Mouse (Mus musculus) adipocyte (in vitro differentiated cells): ENCODE measurements around the gene Gm15737.
A peak's percentile ranks its signal among the peaks of the same experiment; 100 is the strongest.

Experiments
- DNase-seq: peaks from one replicate; pipeline ENCODE4 v3.0.0-alpha.2; 2016; ENCODE audit warnings: low spot score

Gene Gm15737

GRCm38 (mm10) chr6:92869089-92869581 is at the start of gene Gm15737:
Gene Gm15737, plus strand, starts transcription at chr6:92869357.
- DNase-seq, result peak; percentile 87

- DNase-seq, result no peak
Measured at GRCm38 (mm10) chr6:92821606-92822005, 47.6 kb upstream of the Gm15737 start.

DNA sequence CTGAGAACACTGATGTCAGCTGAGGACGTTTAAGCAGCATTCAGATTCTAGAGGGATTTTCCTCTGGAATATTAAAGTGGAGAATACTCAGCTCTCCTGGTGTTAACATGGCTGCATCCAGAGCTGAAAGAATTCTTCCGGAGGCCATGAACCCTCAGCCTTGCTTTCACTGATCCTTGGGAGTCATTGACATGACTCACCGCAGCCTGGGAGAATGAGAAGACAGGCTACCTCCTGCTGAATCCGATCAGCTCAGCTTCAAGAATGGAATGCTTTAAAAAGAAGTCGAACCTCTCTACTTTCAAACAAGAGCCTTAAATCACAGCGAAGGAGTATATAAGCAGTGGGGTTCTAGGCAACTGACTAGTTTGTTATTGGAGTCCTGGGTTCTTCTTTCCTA is 47.2 kb upstream of the Gm15737 start:
- no peak for DNase-seq

- DNase-seq, result no peak
Measured at GRCm38 (mm10) chr6:92823991-92824390, 45.2 kb upstream of the Gm15737 start.

GRCm38 (mm10) chr6:92826561-92826960 is 42.6 kb upstream of the Gm15737 start:
- no peak for DNase-seq

DNA sequence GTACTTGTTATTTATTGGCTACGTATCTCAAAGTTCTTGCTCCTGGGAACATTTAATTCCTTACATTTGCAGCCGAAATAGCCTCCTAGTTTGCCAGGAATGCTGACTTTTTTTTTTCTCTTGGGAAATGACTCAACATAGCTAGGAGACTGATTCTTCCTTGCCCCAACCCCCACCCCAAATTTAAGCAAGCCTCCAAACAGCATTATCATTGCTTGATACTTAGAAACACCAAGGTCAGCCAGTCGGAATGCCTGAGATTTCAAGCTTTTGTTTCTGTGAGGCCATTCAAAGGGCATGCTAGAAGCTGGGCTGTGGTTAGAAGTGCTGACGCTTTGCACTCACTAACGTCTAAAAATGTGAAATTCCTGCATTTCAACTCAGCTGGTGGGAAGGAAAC is 41.8 kb upstream of the Gm15737 start:
- peak; percentile 52 for DNase-seq

DNA sequence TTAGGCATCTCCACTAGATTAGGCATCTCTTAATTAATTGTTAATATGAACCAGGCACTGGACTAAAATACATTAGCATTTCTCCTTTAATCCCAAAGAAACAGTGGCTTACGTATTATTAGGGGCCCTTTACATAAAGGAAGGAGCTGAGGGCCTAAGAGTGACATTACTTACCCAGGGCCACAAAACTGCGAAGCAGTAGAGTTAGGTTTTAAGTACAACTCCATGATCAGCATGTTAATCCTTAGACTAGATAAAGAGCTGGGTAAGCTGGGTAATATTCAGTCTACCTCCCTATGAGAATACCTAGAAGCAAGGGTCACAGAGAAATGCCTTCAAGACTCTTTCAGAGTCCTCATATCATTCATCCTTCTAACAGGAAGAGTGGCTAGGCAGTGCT is 40.0 kb upstream of the Gm15737 start:
- no peak for DNase-seq

- no peak for DNase-seq
Measured at GRCm38 (mm10) chr6:92831106-92831505, 38.1 kb upstream of the Gm15737 start.

- no peak for DNase-seq
Measured at GRCm38 (mm10) chr6:92842000-92842399, 27.2 kb upstream of the Gm15737 start.

DNA sequence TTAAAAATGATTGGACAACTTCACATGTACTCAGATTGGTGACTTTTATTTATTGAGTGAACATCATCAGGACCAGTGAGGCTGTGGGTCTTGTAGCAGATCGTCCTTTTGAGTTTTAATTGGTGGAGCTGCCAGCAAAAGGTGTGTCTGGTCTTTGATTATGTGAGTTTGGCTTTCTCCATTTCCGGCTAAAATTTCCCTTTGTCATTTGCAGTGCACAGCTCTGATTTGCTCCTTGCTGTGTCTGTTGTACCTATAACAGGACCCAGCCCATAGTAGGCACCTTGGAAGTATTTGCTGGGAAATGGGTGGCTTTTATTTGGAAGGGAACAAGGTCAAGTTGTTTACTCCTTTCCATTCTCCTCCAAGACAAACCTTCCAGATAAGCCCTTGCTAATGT is 25.7 kb upstream of the Gm15737 start:
- no peak for DNase-seq

DNA sequence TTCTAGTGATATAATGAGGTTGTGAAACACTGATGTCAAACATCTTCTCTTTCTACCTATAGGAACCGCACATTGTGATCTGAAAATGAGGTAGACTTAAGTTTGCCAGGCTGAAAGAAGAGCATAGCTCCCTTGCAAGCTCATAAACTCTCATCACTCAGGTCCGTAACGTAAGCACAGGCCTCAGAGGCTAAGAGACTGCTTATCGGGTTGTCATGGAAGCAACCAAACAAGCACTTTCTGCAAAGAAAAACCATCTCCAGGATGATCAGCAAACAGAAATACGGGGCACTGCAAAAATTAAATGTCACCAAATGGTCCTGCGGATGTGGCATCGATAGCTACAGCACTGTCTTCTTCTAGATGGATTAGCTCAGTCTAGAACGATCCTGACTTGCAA is 23.3 kb upstream of the Gm15737 start:
- DNase-seq, result no peak

GRCm38 (mm10) chr6:92846614-92847013 is 22.5 kb upstream of the Gm15737 start:
- no peak for DNase-seq

DNA sequence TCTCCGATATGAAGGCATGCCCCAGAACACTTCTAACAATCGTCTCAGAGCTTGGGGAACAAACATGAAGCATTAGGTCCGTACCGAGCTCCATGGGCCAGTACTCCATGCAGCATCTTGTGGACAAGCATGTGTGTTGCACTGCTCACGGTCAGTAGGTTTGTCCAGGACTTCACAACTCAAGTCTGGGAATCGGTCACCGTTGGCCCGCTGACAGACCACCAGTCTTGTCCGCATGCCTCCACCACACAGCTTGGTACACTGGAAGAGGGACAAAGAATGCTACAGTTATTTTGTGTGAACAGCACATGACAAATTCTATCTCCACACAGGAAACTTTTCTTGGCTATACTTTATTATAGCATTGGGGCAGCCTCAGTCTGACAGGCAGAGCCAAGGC is 19.9 kb upstream of the Gm15737 start:
- no peak for DNase-seq

GRCm38 (mm10) chr6:92850250-92850649 is 18.9 kb upstream of the Gm15737 start:
- peak; percentile 88 for DNase-seq

GRCm38 (mm10) chr6:92854873-92855272 is 14.3 kb upstream of the Gm15737 start:
- no peak for DNase-seq

DNA sequence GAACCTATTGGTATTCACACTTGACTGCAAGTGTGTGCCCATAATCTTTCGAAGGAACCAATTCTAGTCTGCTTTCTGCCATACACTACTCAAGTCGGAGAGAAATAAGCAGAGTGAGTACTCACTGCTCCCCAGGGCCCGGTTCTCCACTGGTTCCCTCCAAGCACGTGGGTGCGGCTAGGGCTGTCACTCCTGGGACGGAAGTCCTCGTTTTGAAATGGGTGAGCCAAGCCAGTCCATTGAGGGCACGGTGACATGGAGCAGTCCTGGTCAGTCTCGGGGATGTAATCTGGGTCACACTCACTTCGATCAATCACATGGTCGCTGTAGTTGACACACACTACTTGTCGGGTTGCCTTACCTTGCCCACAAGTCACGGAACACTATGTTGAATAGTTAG is 11.4 kb upstream of the Gm15737 start:
- DNase-seq, result no peak

DNA sequence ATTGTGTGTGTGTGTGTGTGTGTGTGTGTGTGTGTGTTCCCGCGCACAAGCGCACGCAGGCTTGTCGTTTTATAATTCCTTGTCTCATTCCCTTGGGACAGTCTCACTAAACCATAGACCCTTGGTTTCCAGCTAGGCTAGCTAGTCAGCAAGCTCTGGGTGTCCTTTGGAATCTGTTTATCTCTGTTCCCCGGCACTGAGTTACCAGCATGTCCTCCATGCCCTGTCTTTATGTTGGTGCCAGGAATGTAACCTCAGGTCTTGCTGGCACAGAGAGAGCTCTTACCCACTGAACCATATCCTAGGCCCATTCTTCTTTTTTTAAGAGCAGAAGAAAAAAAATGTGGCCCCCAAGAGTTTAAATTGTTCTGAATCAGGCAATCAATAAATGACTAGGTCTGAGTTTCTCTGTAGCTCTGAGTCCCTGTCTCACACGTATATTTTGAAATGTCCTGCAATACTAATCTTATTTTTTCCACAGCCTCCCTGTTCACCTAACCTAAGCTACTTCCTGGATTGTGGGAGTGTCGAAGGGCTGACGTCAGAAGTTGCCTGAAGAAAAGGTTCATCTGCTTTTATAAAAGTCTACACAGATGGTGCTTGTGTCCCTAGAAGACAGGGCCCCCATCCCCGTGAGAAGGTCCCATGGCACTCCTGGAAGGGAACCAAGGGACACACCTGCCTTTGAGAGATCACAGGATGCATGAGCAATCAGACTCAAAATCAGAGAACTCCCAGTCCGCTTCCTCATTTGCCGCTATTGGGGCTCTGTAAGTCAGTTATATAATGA is 10.2 kb upstream of the Gm15737 start:
- no peak for DNase-seq

- DNase-seq, result no peak
Measured at GRCm38 (mm10) chr6:92860285-92860912, 8.8 kb upstream of the Gm15737 start.

DNA sequence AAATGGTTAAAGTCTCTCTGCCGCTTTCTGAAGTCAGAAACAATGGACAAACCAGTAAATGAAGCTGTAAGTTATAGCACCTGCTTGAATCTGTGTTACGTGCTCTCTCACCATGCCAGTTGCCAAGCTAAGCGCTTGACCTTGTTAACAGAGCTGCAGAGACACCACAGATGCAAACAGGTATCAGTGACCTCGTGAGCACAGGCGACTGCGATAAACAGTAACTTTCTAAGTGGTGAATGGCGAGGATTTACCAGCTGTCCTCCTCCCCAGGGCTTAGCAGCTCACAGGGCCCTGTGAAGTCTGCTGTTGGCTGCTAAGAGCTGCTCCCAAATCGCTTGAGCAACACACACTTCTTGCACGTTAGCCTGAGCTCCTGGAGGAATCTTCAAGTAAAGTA is 6.6 kb upstream of the Gm15737 start:
- DNase-seq, result no peak

DNA sequence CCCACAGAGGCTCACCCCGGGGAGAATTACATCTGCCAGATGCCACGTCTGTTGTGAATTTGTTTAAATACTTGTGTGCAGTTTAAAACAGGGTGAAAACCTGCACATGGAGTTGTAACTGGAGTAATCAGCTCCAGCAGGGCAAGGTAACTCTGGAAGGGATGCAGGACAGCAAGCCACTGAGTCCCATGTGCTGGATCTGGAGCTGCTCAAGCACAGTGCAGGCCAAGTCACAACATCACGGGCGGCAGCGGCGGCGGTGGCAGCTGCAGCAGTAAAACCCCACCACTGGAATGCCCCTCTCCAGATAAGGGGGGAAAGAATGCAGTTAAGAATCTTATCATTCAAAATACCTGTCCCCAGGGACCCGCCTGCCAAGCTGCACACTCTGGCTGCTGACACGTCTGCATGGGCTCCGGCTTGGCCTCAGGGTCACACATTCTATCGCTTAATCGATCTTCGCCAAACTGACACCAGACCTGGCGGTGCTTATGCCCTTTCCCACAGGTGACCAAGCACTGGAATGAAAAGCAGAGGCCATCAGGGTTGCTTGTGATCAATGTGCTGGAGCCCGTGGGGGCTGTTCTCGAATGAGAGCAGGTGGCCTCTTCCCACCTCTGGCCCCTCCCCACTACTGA is 544 bp downstream of the Gm15737 start:
- DNase-seq, result no peak

DNA sequence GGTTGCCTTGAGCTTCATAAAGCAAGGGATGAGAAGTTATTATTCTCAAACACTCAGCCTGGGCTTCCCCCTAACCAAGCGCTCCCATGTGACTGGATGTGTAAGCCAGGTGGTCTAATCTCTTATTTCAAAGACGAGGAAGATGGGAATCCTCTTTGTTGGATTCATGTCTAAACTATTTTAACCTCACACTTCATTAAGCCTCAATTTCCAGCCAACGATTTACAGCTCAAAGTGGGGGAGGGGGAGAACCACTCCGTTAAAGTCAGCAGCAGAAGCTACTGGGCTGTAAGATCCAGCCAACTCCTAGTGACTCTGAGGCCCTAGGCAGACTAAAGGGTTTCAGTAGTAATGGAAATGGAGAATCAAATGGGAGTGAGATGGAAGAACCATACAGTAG is 2.7 kb downstream of the Gm15737 start:
- no peak for DNase-seq

DNA sequence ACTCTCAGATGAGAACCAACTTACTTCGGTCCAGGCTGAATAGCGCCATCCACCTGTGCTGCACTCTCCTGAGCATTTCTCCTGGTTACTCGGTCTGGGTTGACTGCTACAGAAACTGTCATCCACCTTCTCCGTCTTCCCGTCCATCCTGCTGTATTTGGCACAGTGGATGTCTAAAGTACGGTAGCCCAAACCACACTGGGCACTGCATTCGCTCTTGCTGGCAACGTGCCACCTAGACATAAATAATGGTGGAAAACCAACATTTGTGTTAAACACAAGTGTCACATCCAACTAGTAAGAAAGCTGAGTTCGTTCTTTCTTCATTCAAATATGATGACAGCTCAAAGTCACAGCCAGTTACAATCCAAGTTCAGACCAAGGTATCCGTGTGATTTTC is 3.6 kb downstream of the Gm15737 start:
- DNase-seq, result no peak

- no peak for DNase-seq
Measured at GRCm38 (mm10) chr6:92874854-92875253, 5.7 kb downstream of the Gm15737 start.
